Mouse (Mus musculus) liver, adult 2 months (tissue): Measurements from ENCODE around the gene Hint1.

Source experiments
- CTCF ChIP-seq: fragments of 200-500 bp; IDR thresholded peaks from 2 replicates; pipeline ENCODE4 v1.5.1; 2011; ENCODE audit warnings: low read depth, low read length, control low read depth
- POLR2A ChIP-seq: fragments of 200-500 bp; IDR thresholded peaks from 2 replicates; pipeline ENCODE4 v1.6.1; 2011; ENCODE audit warnings: low read length, control low read depth; ENCODE audit not compliant: insufficient read depth; ENCODE audit errors: extremely low read depth

- no peak for TF ChIP-seq CTCF
- no peak for TF ChIP-seq POLR2A
Measured at GRCm38 (mm10) chr11:54907259-54907658, 41.1 kb downstream of the Hint1 start.
